Mouse (Mus musculus) layer of hippocampus, postnatal 25 days (tissue): ENCODE measurements at regions not wholly inside any gene's neighbourhood (a gene's known extent, or its start where the extent isn't known, plus 50 kb on each side); places are given as distances from the start of the nearest gene placed in this dataset.

Experiments used
- DNase-seq, 2 experiments: peaks; one replicate each; pipeline ENCODE4 v3.0.0; 2022; ENCODE audit warnings: mixed read lengths in 2 of 2, low spot score in 1 of 2; ENCODE audit errors: extremely low spot score in 1 of 2

- no peak for DNase-seq
Measured at GRCm38 (mm10) chr10:92339671-92340070, 382.5 kb downstream of the Nedd1 start.

DNA sequence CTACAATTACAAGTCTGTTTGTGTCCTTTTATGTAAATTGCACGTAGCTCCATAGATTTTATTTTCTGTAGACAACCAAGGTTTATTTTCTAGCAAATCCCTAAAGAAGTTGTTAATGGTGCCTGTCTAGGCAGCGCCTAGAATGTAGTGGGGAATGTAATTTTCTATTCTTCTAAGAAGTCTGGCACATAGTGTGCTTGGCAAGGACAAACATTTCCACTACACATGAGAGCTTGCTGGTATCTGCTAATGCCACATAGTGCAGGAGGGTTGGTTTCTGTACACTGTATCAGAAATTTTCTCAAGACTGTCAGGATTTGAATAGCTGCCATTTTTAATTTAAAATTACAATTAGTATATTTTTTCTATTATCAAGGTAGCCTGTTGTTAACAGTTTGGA lies 385.3 kb downstream of the Nedd1 start:
- DNase-seq, result no peak

GRCm38 (mm10) chr10:92336138-92336537 lies 386.1 kb downstream of the Nedd1 start:
- DNase-seq, result no peak

DNA sequence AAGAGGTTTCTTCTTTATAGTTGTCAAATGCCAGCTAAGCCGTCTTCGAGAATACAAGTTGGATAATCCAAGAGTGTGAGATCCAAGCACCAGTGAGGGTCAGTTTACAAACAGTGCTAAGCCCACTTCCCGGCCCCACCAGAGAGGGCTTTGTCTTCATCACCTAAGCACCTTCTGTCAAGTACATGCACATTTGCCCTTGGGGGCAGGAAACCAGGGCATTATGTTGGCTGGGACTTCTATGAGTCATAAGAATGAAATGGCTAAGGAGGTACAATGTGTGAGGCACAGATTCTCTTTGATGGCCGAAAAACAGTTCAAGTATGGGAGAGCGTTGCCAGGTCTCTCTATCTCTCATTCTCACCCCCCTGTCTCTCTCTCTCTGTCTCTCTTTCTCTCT lies 387.1 kb downstream of the Nedd1 start:
- DNase-seq, result no peak

GRCm38 (mm10) chr10:92333869-92334268 lies 388.4 kb downstream of the Nedd1 start:
- no peak for DNase-seq

- no peak for DNase-seq
Measured at GRCm38 (mm10) chr10:92333042-92333774, 389.0 kb downstream of the Nedd1 start.

DNA sequence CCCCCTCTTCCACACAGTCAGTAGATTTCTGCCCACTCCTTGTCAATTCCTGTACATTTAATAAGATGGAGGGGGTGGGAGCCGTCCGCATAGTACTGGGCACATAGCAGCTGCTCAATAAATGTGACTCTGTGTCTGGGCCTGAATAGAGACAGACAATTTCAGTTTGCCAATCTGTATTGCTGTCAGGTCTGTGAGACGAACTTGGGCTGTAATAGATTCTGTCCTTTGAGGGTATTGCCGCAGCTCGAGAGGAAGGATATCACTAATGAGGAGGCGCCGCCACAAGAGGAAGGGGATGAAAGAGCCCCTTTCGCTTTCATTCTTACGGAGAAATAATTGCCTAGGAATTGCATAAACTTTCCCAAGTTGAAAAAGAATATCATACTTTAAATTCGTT lies 392.1 kb downstream of the Nedd1 start:
- no peak for DNase-seq

DNA sequence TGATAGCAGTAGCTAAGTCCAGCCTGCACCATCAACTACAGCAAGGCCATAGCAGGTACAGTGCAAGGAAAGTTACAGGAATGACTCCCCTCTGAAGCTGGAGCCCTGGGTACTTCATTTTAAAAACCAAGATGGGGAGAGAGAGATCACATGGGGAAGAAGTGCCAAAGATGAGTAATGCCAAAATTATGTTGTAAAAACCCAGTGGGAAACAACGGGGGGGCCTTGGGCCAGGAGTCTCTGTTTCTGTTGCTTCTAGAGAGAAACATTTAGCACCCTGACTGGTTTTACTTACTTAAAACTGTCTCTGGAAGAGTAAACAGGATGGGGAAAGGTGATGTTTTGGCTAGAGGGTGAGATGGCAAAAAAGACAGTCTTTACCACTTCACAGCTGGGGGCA lies 392.6 kb downstream of the Nedd1 start:
- no peak for DNase-seq

- DNase-seq, result no peak
Measured at GRCm38 (mm10) chr10:92325284-92325989, 396.8 kb downstream of the Nedd1 start.

DNA sequence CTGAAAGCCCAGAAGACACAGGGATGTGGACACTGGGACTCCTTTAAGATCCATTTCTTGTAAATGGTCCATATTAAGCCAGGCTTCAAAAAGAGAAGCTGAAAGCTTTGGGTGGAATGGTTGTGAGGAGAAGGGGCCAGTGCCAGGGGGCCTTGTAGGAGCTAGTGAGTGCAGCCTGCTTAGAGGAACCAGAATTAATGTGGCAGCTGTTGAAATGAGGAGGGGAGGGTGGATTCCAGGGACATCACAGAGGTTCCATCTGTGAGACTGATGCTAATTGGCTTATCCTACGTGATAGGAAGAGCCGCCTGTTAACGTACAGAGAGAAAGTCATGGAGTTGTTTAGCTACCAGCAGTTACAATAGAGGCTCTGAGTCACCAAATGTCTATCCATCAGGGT lies 407.6 kb downstream of the Nedd1 start:
- no peak for DNase-seq

GRCm38 (mm10) chr10:92312278-92312677 lies 409.9 kb downstream of the Nedd1 start:
- no peak for DNase-seq

GRCm38 (mm10) chr10:92308643-92309042 lies 413.6 kb downstream of the Nedd1 start:
- no peak for DNase-seq

GRCm38 (mm10) chr10:92307861-92308260 lies 414.4 kb downstream of the Nedd1 start:
- no peak for DNase-seq

DNA sequence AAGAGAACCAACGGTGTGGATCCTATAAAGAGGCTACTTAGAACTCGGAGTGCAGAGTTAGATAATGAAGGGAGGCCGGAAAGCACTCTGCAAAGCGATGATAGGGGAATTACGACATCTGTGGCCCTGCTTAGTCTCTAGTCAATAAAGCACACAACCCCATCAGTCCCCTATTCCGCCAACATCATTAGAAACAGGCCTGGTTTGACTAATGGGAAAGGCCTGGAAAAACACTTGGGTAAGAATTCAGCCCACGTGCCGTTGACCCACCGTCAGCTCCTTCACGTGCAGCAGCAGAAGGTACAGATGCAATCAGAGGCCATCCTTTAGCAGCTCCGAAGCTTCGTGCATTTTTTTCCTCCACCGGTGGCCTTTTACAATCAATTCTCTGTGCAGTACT lies 423.5 kb downstream of the Nedd1 start:
- no peak for DNase-seq

- no peak for DNase-seq
Measured at GRCm38 (mm10) chr10:92296837-92297236, 425.4 kb downstream of the Nedd1 start.

DNA sequence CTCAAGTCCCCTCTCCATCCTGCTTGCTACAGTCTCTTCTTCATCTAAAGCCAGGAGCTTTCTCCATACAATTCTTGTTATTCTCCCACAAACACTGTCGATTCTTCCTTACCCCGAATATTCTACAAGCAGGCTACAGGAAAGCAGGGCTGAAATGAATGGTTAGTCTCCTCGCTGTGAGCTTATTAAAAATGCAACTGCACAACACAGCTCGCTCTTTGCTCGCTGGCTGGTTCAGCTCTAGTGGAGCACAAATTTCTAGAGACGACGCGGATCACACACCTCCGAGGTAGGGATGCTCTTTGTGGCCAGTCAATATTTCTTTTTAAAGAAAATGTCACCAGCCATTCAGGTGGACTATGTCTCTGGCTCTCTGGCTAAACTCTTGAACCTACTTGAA lies 425.9 kb downstream of the Nedd1 start:
- no peak for DNase-seq

DNA sequence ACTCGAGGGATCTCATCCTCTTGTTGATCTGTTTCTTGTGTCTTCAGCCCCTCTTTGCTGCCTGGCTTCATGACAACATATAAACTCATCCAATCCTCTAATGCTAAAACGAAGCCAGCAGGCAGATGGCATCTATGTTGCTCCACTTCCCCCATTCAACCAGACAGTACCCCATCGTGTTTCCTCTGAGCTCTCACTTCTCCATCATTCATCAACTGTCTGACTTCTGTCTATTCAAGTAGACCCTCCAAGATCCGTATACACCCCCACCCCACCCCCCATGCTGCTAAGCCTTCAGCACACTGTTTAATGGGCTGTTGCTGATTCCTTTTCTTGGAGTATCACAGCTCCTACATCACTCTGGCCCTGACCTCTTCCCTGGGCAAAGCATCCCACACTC lies 429.0 kb downstream of the Nedd1 start:
- no peak for DNase-seq

- DNase-seq, result no peak
Measured at GRCm38 (mm10) chr10:92289230-92289629, 433.0 kb downstream of the Nedd1 start.

GRCm38 (mm10) chr10:92284231-92284630 lies 438.0 kb downstream of the Nedd1 start:
- no peak for DNase-seq

- no peak for DNase-seq
Measured at GRCm38 (mm10) chr10:92277981-92278380, 444.2 kb downstream of the Nedd1 start.

GRCm38 (mm10) chr10:92257815-92258214 lies 464.4 kb downstream of the Nedd1 start:
- DNase-seq, result no peak

- DNase-seq, result no peak
Measured at GRCm38 (mm10) chr10:92248648-92249047, 473.6 kb downstream of the Nedd1 start.
